Mouse (Mus musculus): ENCODE measurements at regions not wholly inside any gene's neighbourhood (a gene's known extent, or its start where the extent isn't known, plus 50 kb on each side); places are given as distances from the start of the nearest gene placed in this dataset.
A peak's percentile ranks its signal among the peaks of the same experiment; 100 is the strongest.

- no peak for TF ChIP-seq CTCF (IDR thresholded peaks at IDR 0.05; ENCODE audit: borderline replicate concordance, extremely low read depth, insufficient read depth, insufficient read length)
- no peak for TF ChIP-seq POLR2A (IDR thresholded peaks at IDR 0.05; ENCODE audit: borderline replicate concordance, extremely low read depth, insufficient read depth, insufficient read length, poor library complexity, severe bottlenecking)
- no peak for DNase-seq (ENCODE audit: low read depth)
These were observed 274.8 kb upstream of the Mtpn start for GRCm38 (mm10) chr6:35814476-35814875.

- DNase-seq (ENCODE audit: low read depth): no peak
- TF ChIP-seq CTCF (IDR thresholded peaks at IDR 0.05; ENCODE audit: borderline replicate concordance, extremely low read depth, insufficient read depth, insufficient read length) (no peak), POLR2A (IDR thresholded peaks at IDR 0.05; ENCODE audit: borderline replicate concordance, extremely low read depth, insufficient read depth, insufficient read length, poor library complexity, severe bottlenecking) (no peak)
These were observed 266.1 kb upstream of the Mtpn start for GRCm38 (mm10) chr6:35805738-35806137.

- DNase-seq (ENCODE audit: low read depth): peak; percentile 17
- no peak for TF ChIP-seq POLR2A (IDR thresholded peaks at IDR 0.05; ENCODE audit: borderline replicate concordance, extremely low read depth, insufficient read depth, insufficient read length, poor library complexity, severe bottlenecking)
- no peak for TF ChIP-seq CTCF (IDR thresholded peaks at IDR 0.05; ENCODE audit: borderline replicate concordance, extremely low read depth, insufficient read depth, insufficient read length)
These were observed 264.4 kb upstream of the Mtpn start for GRCm38 (mm10) chr6:35804041-35804440.

GRCm38 (mm10) chr6:35779706-35780105, 240.0 kb upstream of the Mtpn start:
- no peak for DNase-seq (ENCODE audit: low read depth)
- TF ChIP-seq CTCF (IDR thresholded peaks at IDR 0.05; ENCODE audit: borderline replicate concordance, extremely low read depth, insufficient read depth, insufficient read length) (no peak), POLR2A (IDR thresholded peaks at IDR 0.05; ENCODE audit: borderline replicate concordance, extremely low read depth, insufficient read depth, insufficient read length, poor library complexity, severe bottlenecking) (no peak)

GRCm38 (mm10) chr6:35770907-35771306, 231.2 kb upstream of the Mtpn start:
- DNase-seq (ENCODE audit: low read depth): no peak
- no peak for TF ChIP-seq CTCF (IDR thresholded peaks at IDR 0.05; ENCODE audit: borderline replicate concordance, extremely low read depth, insufficient read depth, insufficient read length)
- no peak for TF ChIP-seq POLR2A (IDR thresholded peaks at IDR 0.05; ENCODE audit: borderline replicate concordance, extremely low read depth, insufficient read depth, insufficient read length, poor library complexity, severe bottlenecking)

- no peak for TF ChIP-seq CTCF (IDR thresholded peaks at IDR 0.05; ENCODE audit: borderline replicate concordance, extremely low read depth, insufficient read depth, insufficient read length)
These were observed 220.0 kb upstream of the Mtpn start for GRCm38 (mm10) chr6:35759606-35760246.

GRCm38 (mm10) chr6:35746034-35746433, 206.3 kb upstream of the Mtpn start:
- TF ChIP-seq POLR2A (IDR thresholded peaks at IDR 0.05; ENCODE audit: borderline replicate concordance, extremely low read depth, insufficient read depth, insufficient read length, poor library complexity, severe bottlenecking) (no peak), CTCF (IDR thresholded peaks at IDR 0.05; ENCODE audit: borderline replicate concordance, extremely low read depth, insufficient read depth, insufficient read length) (no peak)
- no peak for DNase-seq (ENCODE audit: low read depth)

More at GRCm38 (mm10) chr6:35759606-35760246, 220.0 kb upstream of the Mtpn start:
- DNase-seq (ENCODE audit: low read depth): peak; percentile 63

- TF ChIP-seq CTCF (IDR thresholded peaks at IDR 0.05; ENCODE audit: borderline replicate concordance, extremely low read depth, insufficient read depth, insufficient read length) (no peak), POLR2A (IDR thresholded peaks at IDR 0.05; ENCODE audit: borderline replicate concordance, extremely low read depth, insufficient read depth, insufficient read length, poor library complexity, severe bottlenecking) (no peak)
- DNase-seq (ENCODE audit: low read depth): peak; percentile 9
These were observed 165.9 kb upstream of the Mtpn start for GRCm38 (mm10) chr6:35705587-35705986.

GRCm38 (mm10) chr6:35667062-35667461, 127.4 kb upstream of the Mtpn start:
- DNase-seq (ENCODE audit: low read depth): no peak
- TF ChIP-seq CTCF (IDR thresholded peaks at IDR 0.05; ENCODE audit: borderline replicate concordance, extremely low read depth, insufficient read depth, insufficient read length): no peak
- no peak for TF ChIP-seq POLR2A (IDR thresholded peaks at IDR 0.05; ENCODE audit: borderline replicate concordance, extremely low read depth, insufficient read depth, insufficient read length, poor library complexity, severe bottlenecking)

- TF ChIP-seq POLR2A (IDR thresholded peaks at IDR 0.05; ENCODE audit: borderline replicate concordance, extremely low read depth, insufficient read depth, insufficient read length, poor library complexity, severe bottlenecking): no peak
- no peak for TF ChIP-seq CTCF (IDR thresholded peaks at IDR 0.05; ENCODE audit: borderline replicate concordance, extremely low read depth, insufficient read depth, insufficient read length)
- no peak for DNase-seq (ENCODE audit: low read depth)
These were observed 111.7 kb upstream of the Mtpn start for GRCm38 (mm10) chr6:35651401-35651800.

GRCm38 (mm10) chr6:35645210-35645609, 105.5 kb upstream of the Mtpn start:
- DNase-seq (ENCODE audit: low read depth): no peak
- TF ChIP-seq CTCF (IDR thresholded peaks at IDR 0.05; ENCODE audit: borderline replicate concordance, extremely low read depth, insufficient read depth, insufficient read length): no peak
- TF ChIP-seq POLR2A (IDR thresholded peaks at IDR 0.05; ENCODE audit: borderline replicate concordance, extremely low read depth, insufficient read depth, insufficient read length, poor library complexity, severe bottlenecking): no peak

GRCm38 (mm10) chr6:35640672-35641071, 101.0 kb upstream of the Mtpn start:
- DNase-seq (ENCODE audit: low read depth): no peak
- TF ChIP-seq CTCF (IDR thresholded peaks at IDR 0.05; ENCODE audit: borderline replicate concordance, extremely low read depth, insufficient read depth, insufficient read length) (no peak), POLR2A (IDR thresholded peaks at IDR 0.05; ENCODE audit: borderline replicate concordance, extremely low read depth, insufficient read depth, insufficient read length, poor library complexity, severe bottlenecking) (no peak)
